Mouse (Mus musculus): ENCODE data around the gene Otog.

DNA sequence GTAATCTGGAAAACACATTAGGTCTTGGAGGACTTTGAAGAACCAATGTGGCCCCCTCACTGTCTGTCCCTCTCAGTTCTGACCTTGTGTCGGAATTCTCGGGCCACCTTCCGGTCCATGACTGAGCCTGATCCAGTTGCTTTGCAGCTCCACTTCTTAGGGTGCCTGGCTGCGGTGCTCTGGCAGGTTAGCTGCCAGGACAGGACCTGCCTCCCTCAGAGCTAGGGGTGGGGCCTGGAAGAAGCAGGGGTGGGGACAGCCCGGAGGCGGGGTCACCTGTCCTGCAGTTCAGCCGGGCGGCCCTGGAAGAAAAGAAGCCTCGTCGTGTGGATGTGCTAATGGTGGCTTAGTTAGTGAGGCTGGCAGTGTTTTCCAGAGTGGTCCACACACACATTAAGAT lies 2.4 kb upstream of the Otog start, which contains the start of gene Ush1c:
- TF ChIP-seq CTCF (IDR thresholded peaks at IDR 0.05; ENCODE audit: borderline replicate concordance, insufficient read depth, low read length) (no peak), POLR2A (IDR thresholded peaks at IDR 0.05; ENCODE audit: low read depth, low read length) (no peak)

All from embryonic fibroblast, embryonic 13.5 days (primary cell).